Mouse (Mus musculus) ES-Bruce4 (cell line): ENCODE measurements at regions not wholly inside any gene's neighbourhood (a gene's known extent, or its start where the extent isn't known, plus 50 kb on each side); places are given as distances from the start of the nearest gene placed in this dataset.
"Not testable (repeated sequence)": the region's sequence is repeated elsewhere in the genome, so short reads cannot be mapped to it uniquely, and the experiment has no call there.

ENCODE experiments used
- H3K27ac ChIP-seq: 2 replicates; pipeline ENCODE4 v1.5.1; 2012; ENCODE audit warnings: low read length, inconsistent platforms; ENCODE audit not compliant: insufficient read depth
- H3K27me3 ChIP-seq: 2 replicates; pipeline ENCODE4 v1.6.1; 2012; ENCODE audit warnings: mild to moderate bottlenecking, low read length, inconsistent platforms; ENCODE audit not compliant: control insufficient read depth, poor library complexity, insufficient read depth, severe bottlenecking
- H3K36me3 ChIP-seq: 2 replicates; pipeline ENCODE4 v1.6.1; 2012; ENCODE audit warnings: inconsistent platforms, mild to moderate bottlenecking, low read length, moderate library complexity; ENCODE audit not compliant: control insufficient read depth, poor library complexity, insufficient read depth, severe bottlenecking
- H3K4me1 ChIP-seq: one replicate; pipeline ENCODE4 v1.8.1; 2011; ENCODE audit warnings: low read length; ENCODE audit not compliant: control insufficient read depth, insufficient read depth
- H3K4me3 ChIP-seq: 2 replicates; pipeline ENCODE4 v1.5.1; 2011; ENCODE audit warnings: low read depth, mild to moderate bottlenecking, low read length
- H3K9ac ChIP-seq: 2 replicates; pipeline ENCODE4 v1.6.1; 2012; ENCODE audit warnings: low read depth, mild to moderate bottlenecking, inconsistent platforms; ENCODE audit not compliant: poor library complexity, severe bottlenecking
- H3K9me3 ChIP-seq: replicated peaks from 2 replicates; pipeline ENCODE4 v1.6.1; 2012; ENCODE audit warnings: mild to moderate bottlenecking, low read length, inconsistent platforms; ENCODE audit not compliant: control insufficient read depth, poor library complexity, insufficient read depth, severe bottlenecking
- CTCF ChIP-seq: IDR thresholded peaks from one replicate; pipeline ENCODE4 v1.8.1; 2011; ENCODE audit warnings: low read depth, low read length
- EP300 ChIP-seq: IDR thresholded peaks from 2 replicates; pipeline ENCODE4 v1.6.1; 2011; ENCODE audit warnings: low read depth, low read length; ENCODE audit not compliant: insufficient read depth
- POLR2A ChIP-seq: IDR thresholded peaks from one replicate; pipeline ENCODE4 v1.8.1; 2011; ENCODE audit warnings: low read length; ENCODE audit not compliant: insufficient read depth

GRCm38 (mm10) chr13:78883062-78883461 is 683.5 kb upstream of the Nr2f1 start:
- Histone ChIP-seq H3K4me3 (no peak overlapping the region), H3K27ac (no peak overlapping the region), H3K4me1 (no peaks in the 10 kb centered on the region), H3K36me3 (no peaks in the 10 kb centered on the region), H3K9ac (no peak overlapping the region), H3K9me3 (no peaks in the 10 kb centered on the region), H3K27me3 (no peaks in the 10 kb centered on the region)
- TF ChIP-seq POLR2A: no peak
- TF ChIP-seq EP300: no peak
- no peak for TF ChIP-seq CTCF

DNA sequence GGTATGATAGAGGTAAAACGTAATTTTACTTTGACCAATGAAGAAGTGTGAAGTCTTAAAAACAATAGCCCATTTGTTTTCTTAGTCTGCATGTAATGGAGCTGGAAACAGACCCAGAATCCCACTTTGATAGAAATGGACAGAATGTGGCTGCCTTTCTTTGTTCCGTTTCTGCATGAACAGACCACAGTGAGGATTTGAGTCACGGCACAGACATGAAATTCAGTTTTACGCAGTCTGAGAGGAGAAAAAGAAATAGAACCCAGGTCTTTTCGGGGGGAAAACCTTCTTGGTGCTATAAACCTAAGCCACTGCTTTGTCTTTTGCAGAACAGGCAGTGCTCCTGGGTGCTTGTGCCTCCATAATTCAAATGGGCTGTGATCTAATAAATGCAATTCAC is 673.0 kb upstream of the Nr2f1 start:
- Histone ChIP-seq H3K9ac (no peak overlapping the region), H3K4me1 (no peaks in the 10 kb centered on the region), H3K36me3 (no peaks in the 10 kb centered on the region), H3K27me3 (no peaks in the 10 kb centered on the region), H3K9me3 (no peaks in the 10 kb centered on the region), H3K4me3 (no peak overlapping the region), H3K27ac (no peak overlapping the region)
- TF ChIP-seq CTCF (no peak), POLR2A (no peak), EP300 (no peak)

GRCm38 (mm10) chr13:78871976-78872375 is 672.4 kb upstream of the Nr2f1 start:
- Histone ChIP-seq H3K36me3 (no peaks in the 10 kb centered on the region), H3K27me3 (no peaks in the 10 kb centered on the region), H3K9me3 (no peaks in the 10 kb centered on the region), H3K4me1 (no peaks in the 10 kb centered on the region), H3K9ac (no peak overlapping the region), H3K27ac (no peak overlapping the region), H3K4me3 (no peak overlapping the region)
- no peak for TF ChIP-seq CTCF
- TF ChIP-seq EP300: no peak
- no peak for TF ChIP-seq POLR2A

GRCm38 (mm10) chr13:78871254-78871653 is 671.7 kb upstream of the Nr2f1 start:
- H3K4me3 ChIP-seq: no peak overlapping the region
- no peaks in the 10 kb centered on the region for H3K9me3 ChIP-seq
- no peaks in the 10 kb centered on the region for H3K27me3 ChIP-seq
- no peaks in the 10 kb centered on the region for H3K36me3 ChIP-seq
- H3K27ac ChIP-seq: no peak overlapping the region
- no peak overlapping the region for H3K9ac ChIP-seq
- no peaks in the 10 kb centered on the region for H3K4me1 ChIP-seq
- TF ChIP-seq POLR2A: no peak

- H3K27me3 ChIP-seq, H3K27ac ChIP-seq, H3K9me3 ChIP-seq, H3K4me1 ChIP-seq, H3K9ac ChIP-seq, H3K36me3 ChIP-seq, H3K4me3 ChIP-seq: not testable (repeated sequence)
Observed at GRCm38 (mm10) chr13:78824357-78824756, 624.8 kb upstream of the Nr2f1 start.

DNA sequence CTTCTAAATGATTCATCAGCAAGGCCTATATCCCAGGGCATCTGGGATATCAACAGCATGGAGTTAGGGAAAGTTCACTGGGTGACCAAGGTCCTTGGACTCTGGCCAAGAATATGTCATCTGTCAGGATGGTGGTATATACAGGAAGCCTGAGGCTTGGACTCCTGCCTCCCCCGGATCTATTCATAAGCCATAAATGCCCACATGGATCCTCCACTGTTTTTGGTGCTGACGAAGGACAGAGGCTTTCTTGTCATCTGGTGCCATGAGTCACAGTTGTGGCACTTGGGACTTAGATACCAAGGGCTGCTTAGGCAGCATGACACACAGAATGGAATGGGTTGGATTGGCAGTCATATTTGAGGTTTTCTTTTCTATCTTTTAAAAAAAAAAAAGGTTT is 610.1 kb upstream of the Nr2f1 start:
- no peaks in the 10 kb centered on the region for H3K36me3 ChIP-seq
- no peaks in the 10 kb centered on the region for H3K9me3 ChIP-seq
- H3K4me3 ChIP-seq: no peak overlapping the region
- no peaks in the 10 kb centered on the region for H3K27me3 ChIP-seq
- no peak overlapping the region for H3K9ac ChIP-seq
- H3K4me1 ChIP-seq: no peaks in the 10 kb centered on the region
- no peak overlapping the region for H3K27ac ChIP-seq
- TF ChIP-seq EP300 (no peak), CTCF (no peak)

- TF ChIP-seq EP300: no peak
- TF ChIP-seq CTCF: no peak
- TF ChIP-seq POLR2A: no peak
- Histone ChIP-seq H3K27me3 (no peaks in the 10 kb centered on the region), H3K9me3 (no peaks in the 10 kb centered on the region), H3K27ac (no peak overlapping the region), H3K4me1 (no peaks in the 10 kb centered on the region), H3K4me3 (no peak overlapping the region), H3K9ac (no peak overlapping the region), H3K36me3 (no peaks in the 10 kb centered on the region)
Observed at GRCm38 (mm10) chr13:78802838-78803124, 603.2 kb upstream of the Nr2f1 start.
